Mouse (Mus musculus) cerebellum, adult 2 months (tissue): ENCODE results near the gene Dpy19l1. TPM values are rescaled to one million over a fixed set of nuclear protein-coding genes. Genes with fewer than 3 reads are reported as not detected.

Source experiments
- DNase-seq, 2 experiments: peaks; one replicate each; pipeline ENCODE4 v3.0.0; 2021
- H3K27ac ChIP-seq: fragments of 200-500 bp; 2 replicates; pipeline ENCODE4 v1.5.1; 2012; ENCODE audit warnings: low read length, control low read depth, inconsistent platforms; ENCODE audit not compliant: insufficient read depth
- H3K27me3 ChIP-seq: fragments of 200-500 bp; 2 replicates; pipeline ENCODE4 v1.6.1; 2012; ENCODE audit warnings: inconsistent platforms, mild to moderate bottlenecking, low read length, moderate library complexity; ENCODE audit not compliant: control insufficient read depth, insufficient read depth
- H3K4me1 ChIP-seq: fragments of 200-500 bp; 2 replicates; pipeline ENCODE4 v1.6.1; 2011; ENCODE audit warnings: low read length; ENCODE audit not compliant: control insufficient read depth, insufficient read depth
- H3K4me3 ChIP-seq: fragments of 200-500 bp; replicated peaks from 2 replicates; pipeline ENCODE3; 2011; ENCODE audit warnings: mild to moderate bottlenecking, low read depth, low read length, control low read depth; ENCODE audit not compliant: insufficient read depth
- CTCF ChIP-seq: fragments of 200-500 bp; IDR thresholded peaks from 2 replicates; pipeline ENCODE4 v1.5.1; 2011; ENCODE audit warnings: low read depth, mild to moderate bottlenecking, control low read depth, low read length, moderate library complexity, borderline replicate concordance; ENCODE audit not compliant: insufficient read depth
- POLR2A ChIP-seq: fragments of 200-500 bp; IDR thresholded peaks from 2 replicates; pipeline ENCODE4 v1.6.1; 2011; ENCODE audit warnings: low read length, control low read depth, borderline replicate concordance; ENCODE audit not compliant: insufficient read depth
- whole genome bisulfite sequencing: fragments of 180-500 bp; shearing (Covaris S2); methylation state at CpG from one replicate; pipeline ENCODE4 v1.1.7; 2018; 5-methylcytosine and 5-hydroxymethylcytosine counted together
- polyA plus RNA-seq: library from polyadenylated mRNA; depleted of rRNA; stranded (reverse); fragments of >200 nt; gene quantifications from 2 replicates; pipeline ENCODE4 v1.2.3, GENCODE M21; 2012

Gene Dpy19l1
- polyA plus RNA-seq, 1 experiment, result 57.3 TPM

DNA sequence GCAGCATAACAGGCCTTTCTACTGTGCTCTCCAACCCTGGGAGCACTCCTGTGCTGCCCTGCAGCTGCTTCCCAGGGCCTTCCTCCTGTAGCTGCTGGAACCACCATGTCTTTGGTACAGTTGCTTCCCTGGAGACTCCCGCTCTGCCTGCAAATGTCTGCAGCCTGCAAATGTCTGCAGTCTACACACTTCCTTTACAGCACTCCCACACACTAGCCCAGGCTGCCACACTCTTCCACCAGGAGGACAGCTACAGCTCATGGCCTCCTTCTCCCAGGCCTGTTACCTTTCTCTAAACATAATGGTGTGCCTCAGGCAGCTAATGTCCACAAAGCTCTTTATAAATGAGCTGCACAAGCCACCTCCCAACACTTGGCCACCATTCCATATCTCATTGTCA, 36.3 kb downstream of the Dpy19l1 start:
- Histone ChIP-seq H3K27ac (no peak overlapping the region), H3K4me1 (no peaks in the 10 kb centered on the region), H3K27me3 (no peaks in the 10 kb centered on the region), H3K4me3 (no peak overlapping the region)
- DNase-seq, result no peak
- 97% methylated on average over 1 of the region's 1 CpGs for WGBS
- TF ChIP-seq CTCF (no peak), POLR2A (no peak)

DNA sequence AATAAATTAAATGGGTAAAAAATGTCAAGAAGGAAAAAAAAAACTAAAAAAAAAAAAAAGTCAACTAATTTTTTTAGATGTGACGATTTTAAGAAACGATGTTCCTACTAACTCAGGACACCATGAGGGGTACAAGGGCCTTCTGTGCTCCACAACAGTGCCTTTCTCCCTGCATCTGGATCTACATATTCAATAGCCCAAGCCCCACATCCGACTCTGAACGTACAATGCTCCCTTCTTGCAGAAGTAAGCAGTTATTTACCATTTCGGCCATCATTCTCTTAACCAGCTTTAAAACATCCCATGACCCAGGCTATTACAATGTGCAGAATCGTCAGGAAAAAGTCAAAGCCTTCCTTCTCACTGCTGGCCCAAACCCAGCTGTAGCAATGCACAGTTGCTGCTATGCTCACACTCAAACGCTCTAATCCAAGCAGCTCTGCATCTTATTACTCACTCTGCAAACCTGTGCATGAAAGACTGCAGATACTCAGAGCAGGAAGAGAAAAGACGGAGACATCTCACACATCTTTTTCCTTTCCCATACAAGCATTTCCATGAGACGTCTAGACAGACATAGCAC, 41.5 kb downstream of the Dpy19l1 start:
- Histone ChIP-seq H3K27ac (no peak overlapping the region), H3K4me3 (no peak overlapping the region), H3K27me3 (no peaks in the 10 kb centered on the region), H3K4me1 (no peaks in the 10 kb centered on the region)
- whole genome bisulfite sequencing, result 86% methylated on average over 9 of the region's 9 CpGs
- no peak for DNase-seq
- TF ChIP-seq CTCF (no peak), POLR2A (no peak)

- Histone ChIP-seq H3K27me3 (no peaks in the 10 kb centered on the region), H3K4me1 (peaks cover 7% of the 10 kb centered on the region; the same call in 1 of the 2 replicates), H3K4me3 (no peak overlapping the region), H3K27ac (no peak overlapping the region)
- TF ChIP-seq POLR2A, result no peak
- no peak for TF ChIP-seq CTCF
- DNase-seq, result no peak
- WGBS, result 97% methylated on average over 12 of the region's 12 CpGs
Measured at GRCm38 (mm10) chr9:24453833-24454232, 49.1 kb downstream of the Dpy19l1 start.

DNA sequence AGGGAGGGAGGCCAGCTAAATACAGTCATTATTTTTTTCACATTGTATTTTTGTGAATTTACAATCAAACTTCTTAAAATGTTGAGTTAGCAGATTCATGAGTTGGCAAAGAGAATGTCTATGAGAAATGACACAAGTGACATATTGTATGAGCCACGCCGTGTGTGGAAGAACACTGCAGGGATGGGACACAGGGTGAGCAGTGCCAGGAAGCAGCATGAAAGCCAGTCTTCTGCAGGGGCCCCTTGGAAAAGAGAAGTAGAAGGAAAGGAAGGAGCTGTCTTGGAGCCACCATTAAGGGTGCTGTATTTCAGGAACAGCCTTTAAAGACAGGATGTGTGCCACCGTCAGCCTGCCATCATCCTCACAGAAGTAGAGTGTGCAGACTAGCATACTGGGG, 52.0 kb downstream of the Dpy19l1 start:
- DNase-seq, result no peak
- Histone ChIP-seq H3K4me1 (peaks cover 7% of the 10 kb centered on the region; the same call in 1 of the 2 replicates), H3K4me3 (no peak overlapping the region), H3K27ac (0 out of 2 replicates have a peak overlapping the region, but pooled peaks have one; percentile 13), H3K27me3 (no peaks in the 10 kb centered on the region)
- 46% methylated on average over 3 of the region's 3 CpGs for WGBS
- TF ChIP-seq CTCF, result no peak
- no peak for TF ChIP-seq POLR2A

- 66% methylated on average over 7 of the region's 7 CpGs for WGBS
- peaks cover 7% of the 10 kb centered on the region; the same call in 1 of the 2 replicates for H3K4me1 ChIP-seq
- no peak overlapping the region for H3K27ac ChIP-seq
- no peak for DNase-seq
- no peak for TF ChIP-seq POLR2A
- no peak for TF ChIP-seq CTCF
- no peaks in the 10 kb centered on the region for H3K27me3 ChIP-seq
- no peak overlapping the region for H3K4me3 ChIP-seq
Measured at GRCm38 (mm10) chr9:24450524-24450923, 52.4 kb downstream of the Dpy19l1 start.

DNA sequence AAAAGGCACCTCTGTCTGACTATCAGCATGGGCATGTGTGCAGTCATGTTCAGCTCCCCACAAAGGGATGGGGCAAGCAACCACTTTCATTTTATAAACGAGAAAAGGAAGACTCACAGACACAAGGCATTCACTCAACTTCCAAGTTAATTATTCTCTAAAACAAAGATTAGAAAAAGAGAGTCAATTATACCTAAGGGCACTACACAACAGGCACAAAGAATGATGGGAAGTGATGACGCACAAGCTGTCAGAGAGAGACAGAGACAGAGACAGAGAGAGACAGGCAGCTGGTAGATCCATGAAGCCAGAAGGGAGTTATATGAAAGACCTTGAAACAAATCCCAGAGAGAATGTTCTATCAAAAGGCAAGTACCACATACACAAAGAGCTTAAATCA, 68.0 kb downstream of the Dpy19l1 start:
- Histone ChIP-seq H3K27ac (no peak overlapping the region), H3K27me3 (no peaks in the 10 kb centered on the region), H3K4me1 (no peaks in the 10 kb centered on the region), H3K4me3 (no peak overlapping the region)
- no peak for DNase-seq
- TF ChIP-seq POLR2A (no peak), CTCF (no peak)
- 83% methylated on average over 2 of the region's 2 CpGs for WGBS

GRCm38 (mm10) chr9:24429721-24430120, 73.2 kb downstream of the Dpy19l1 start:
- Histone ChIP-seq H3K4me1 (no peaks in the 10 kb centered on the region), H3K27me3 (no peaks in the 10 kb centered on the region), H3K4me3 (no peak overlapping the region), H3K27ac (no peak overlapping the region)
- TF ChIP-seq CTCF (no peak), POLR2A (no peak)
- no peak for DNase-seq

GRCm38 (mm10) chr9:24425679-24426078, 77.3 kb downstream of the Dpy19l1 start:
- Histone ChIP-seq H3K4me3 (no peak overlapping the region), H3K27ac (no peak overlapping the region), H3K27me3 (no peaks in the 10 kb centered on the region), H3K4me1 (peaks cover 8% of the 10 kb centered on the region)
- WGBS, result 96% methylated on average over 1 of the region's 1 CpGs
- TF ChIP-seq POLR2A (no peak), CTCF (no peak)
- no peak for DNase-seq

DNA sequence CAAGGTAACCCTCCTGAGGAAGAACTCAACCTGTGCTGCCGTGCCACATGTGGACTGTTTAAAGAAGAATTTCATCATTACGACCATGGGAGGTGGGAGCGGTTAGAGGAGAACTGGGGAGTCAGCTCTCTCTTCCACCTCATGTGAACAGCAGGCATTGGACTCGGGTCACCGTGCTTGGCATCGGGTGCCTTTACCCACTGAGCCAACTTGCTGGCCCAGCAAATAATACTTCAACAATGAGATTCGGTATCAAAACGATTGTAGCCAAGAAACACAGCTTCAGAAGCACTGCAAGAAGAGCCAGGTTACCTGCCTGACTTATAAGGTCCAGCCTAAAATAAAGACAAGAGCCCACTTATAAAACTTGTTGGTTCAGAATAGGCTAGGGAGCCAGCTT, 79.7 kb downstream of the Dpy19l1 start:
- Histone ChIP-seq H3K4me1 (peaks cover 10% of the 10 kb centered on the region), H3K4me3 (no peak overlapping the region), H3K27me3 (no peaks in the 10 kb centered on the region), H3K27ac (no peak overlapping the region)
- 17% methylated on average over 8 of the region's 8 CpGs for WGBS
- TF ChIP-seq CTCF, result no peak
- TF ChIP-seq POLR2A, result no peak
- DNase-seq, result peak; percentile 18 to 35
